Mouse (Mus musculus): ENCODE data around the gene Sox8. TPM values are rescaled to one million over a fixed set of nuclear protein-coding genes. Genes with fewer than 3 reads are reported as not detected.

The Sox8 gene
- polyA plus RNA-seq, 1 experiment from 2014 or later: 12.1 TPM

- no peaks in the 10 kb centered on the region for H3K36me3 ChIP-seq (replicated peaks)
- DNase-seq (ENCODE audit: extremely low spot score, low spot score): peak; percentile 78
- WGBS: 38% methylated on average over 16 of the region's 16 CpGs
- peak overlapping the region; percentile 87 for H3K27ac ChIP-seq
- peaks cover 67% of the 10 kb centered on the region for H3K4me1 ChIP-seq
- H3K9me3 ChIP-seq: no peaks in the 10 kb centered on the region
- peaks cover 88% of the 10 kb centered on the region for H3K27me3 ChIP-seq (ENCODE audit: poor library complexity, severe bottlenecking)
- no peak overlapping the region; the same call in 1 of the 2 replicates for H3K4me3 ChIP-seq
Observed at GRCm38 (mm10) chr17:25561223-25562028, 9.1 kb downstream of the Sox8 start.

DNA sequence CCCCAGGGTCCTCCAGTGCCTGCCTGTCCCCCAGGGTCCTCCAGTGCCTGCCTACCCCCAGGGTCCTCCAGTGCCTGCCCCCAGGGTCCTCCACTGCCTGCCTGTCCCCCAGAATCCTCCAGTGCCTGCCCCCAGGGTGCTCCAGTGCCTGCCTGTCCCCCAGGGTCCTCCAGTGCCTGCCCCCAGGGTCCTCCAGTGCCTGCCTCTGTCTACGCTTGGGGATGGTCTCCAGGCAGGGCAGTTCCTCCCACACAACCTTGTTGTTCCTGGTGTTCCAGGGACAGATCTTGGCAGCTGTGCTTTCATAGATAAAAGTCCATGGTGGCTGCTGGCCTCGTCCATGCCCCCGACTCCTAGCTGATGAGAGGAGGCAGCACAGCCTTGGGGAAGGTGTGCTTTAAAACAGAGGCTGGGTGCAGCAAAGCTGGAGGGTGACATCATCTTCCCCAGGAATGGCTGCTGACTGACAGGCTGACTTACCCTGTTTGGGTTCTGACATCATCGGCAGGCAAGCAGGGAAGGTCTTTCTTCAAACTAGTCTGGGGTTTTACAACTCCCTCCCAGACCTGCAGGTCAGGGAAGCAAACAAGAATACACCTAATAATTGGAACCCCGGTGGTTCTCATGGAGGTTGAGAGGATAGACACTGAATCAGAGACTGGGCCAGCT lies 9.8 kb downstream of the Sox8 start:
- 58% methylated on average over 5 of the region's 5 CpGs for WGBS
- Histone ChIP-seq H3K4me3 (peak overlapping the region; percentile 8; the same call in 1 of the 2 replicates), H3K27me3 (ENCODE audit: poor library complexity, severe bottlenecking) (peaks cover 90% of the 10 kb centered on the region), H3K27ac (peak overlapping the region; percentile 87), H3K36me3 (replicated peaks) (no peaks in the 10 kb centered on the region), H3K4me1 (peaks cover 69% of the 10 kb centered on the region), H3K9me3 (no peaks in the 10 kb centered on the region)
- DNase-seq (ENCODE audit: extremely low spot score, low spot score): no peak

- WGBS: 32% methylated on average over 4 of the region's 4 CpGs
- Histone ChIP-seq H3K27ac (peak overlapping the region; percentile 87; the same call in 1 of the 2 replicates), H3K9me3 (no peaks in the 10 kb centered on the region), H3K27me3 (ENCODE audit: poor library complexity, severe bottlenecking) (peaks cover 90% of the 10 kb centered on the region), H3K36me3 (replicated peaks) (no peaks in the 10 kb centered on the region), H3K4me3 (no peak overlapping the region), H3K4me1 (peaks cover 69% of the 10 kb centered on the region)
- no peak for DNase-seq (ENCODE audit: extremely low spot score, low spot score)
Observed at GRCm38 (mm10) chr17:25559634-25560033, 10.9 kb downstream of the Sox8 start.

- peak; percentile 52 for DNase-seq (ENCODE audit: extremely low spot score, low spot score)
- H3K4me1 ChIP-seq: peaks cover 54% of the 10 kb centered on the region
- H3K9me3 ChIP-seq: no peaks in the 10 kb centered on the region
- H3K4me3 ChIP-seq: peak overlapping the region; percentile 53
- 14% methylated on average over 21 of the region's 21 CpGs for WGBS
- peaks cover 71% of the 10 kb centered on the region for H3K27me3 ChIP-seq (ENCODE audit: poor library complexity, severe bottlenecking)
- no peaks in the 10 kb centered on the region for H3K36me3 ChIP-seq (replicated peaks)
- H3K27ac ChIP-seq: peak overlapping the region; percentile 83
Observed at GRCm38 (mm10) chr17:25556630-25557354, 13.7 kb downstream of the Sox8 start.

DNA sequence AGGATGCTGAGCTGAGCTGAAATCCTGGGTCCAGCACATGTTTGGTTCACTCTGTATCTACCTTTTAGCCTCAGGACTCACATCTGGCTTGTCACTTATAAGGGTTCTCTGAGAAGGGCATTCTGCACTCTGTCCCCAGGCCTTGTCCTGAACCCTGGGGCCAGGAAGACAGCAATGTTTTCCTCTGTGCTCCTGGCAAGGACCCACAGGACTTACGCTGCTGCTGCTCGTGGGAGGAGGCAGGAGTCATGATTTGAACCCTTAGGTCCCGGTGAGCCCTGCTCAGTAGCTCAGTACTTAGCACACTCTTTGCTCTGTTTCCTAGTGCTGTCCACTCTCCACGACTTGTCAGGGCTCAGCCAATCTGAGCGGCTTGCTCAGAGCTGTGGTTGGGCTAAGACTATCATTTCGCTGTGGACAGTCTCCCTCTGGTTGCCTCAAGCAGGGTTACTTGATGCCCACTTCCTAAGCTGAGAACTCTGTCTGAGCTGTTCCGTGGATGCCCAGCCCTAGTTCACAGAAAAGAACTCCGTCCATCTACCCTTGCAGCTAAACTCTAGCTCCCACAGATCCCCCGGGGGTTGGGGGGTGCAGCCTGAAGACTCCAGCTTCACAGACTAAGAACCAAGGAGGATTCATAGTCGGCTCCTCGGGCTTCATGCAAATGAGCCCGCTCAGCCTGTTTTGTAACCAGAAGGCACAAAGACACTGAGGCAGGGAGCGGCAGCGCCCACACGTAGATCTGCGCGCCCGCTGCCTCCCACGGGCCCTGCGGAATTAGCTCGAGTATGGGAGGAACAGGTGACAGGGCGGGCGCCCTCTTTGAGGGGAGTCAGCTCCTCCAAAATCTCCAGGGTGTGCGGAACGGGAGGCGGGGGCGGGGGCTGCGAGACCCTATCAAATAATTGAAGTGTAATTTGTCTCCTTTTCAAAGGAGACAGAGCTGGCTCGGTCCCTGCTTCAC lies 14.5 kb downstream of the Sox8 start:
- H3K27me3 ChIP-seq (ENCODE audit: poor library complexity, severe bottlenecking): peaks cover 71% of the 10 kb centered on the region
- WGBS: 5% methylated on average over 29 of the region's 29 CpGs
- no peaks in the 10 kb centered on the region for H3K36me3 ChIP-seq (replicated peaks)
- H3K4me1 ChIP-seq: peaks cover 46% of the 10 kb centered on the region
- H3K9me3 ChIP-seq: no peaks in the 10 kb centered on the region
- H3K4me3 ChIP-seq: peak overlapping the region; percentile 53
- DNase-seq (ENCODE audit: extremely low spot score, low spot score): peak; percentile 31
- peak overlapping the region; percentile 83 for H3K27ac ChIP-seq

DNA sequence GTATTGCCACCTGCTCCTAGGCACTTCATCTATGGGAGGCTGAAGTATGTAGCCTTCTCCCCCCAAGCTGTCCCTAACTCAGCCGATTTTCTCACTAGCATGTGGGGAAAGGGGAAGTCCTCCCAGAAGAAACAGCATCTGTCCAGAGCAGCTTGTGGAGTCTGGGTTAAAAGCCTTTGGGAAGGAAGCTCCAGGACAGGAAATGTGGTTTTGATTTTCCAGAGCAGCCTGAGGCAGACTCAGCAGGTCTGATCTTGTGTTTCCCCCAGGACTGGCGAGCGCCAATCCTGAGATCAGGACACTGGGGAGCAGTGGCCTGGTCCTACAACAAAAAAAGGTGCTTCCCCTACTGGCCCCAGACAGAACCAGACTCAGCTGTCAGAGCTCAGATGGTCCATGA lies 15.3 kb downstream of the Sox8 start:
- Histone ChIP-seq H3K27me3 (ENCODE audit: poor library complexity, severe bottlenecking) (peaks cover 65% of the 10 kb centered on the region), H3K36me3 (replicated peaks) (no peaks in the 10 kb centered on the region), H3K27ac (peak overlapping the region; percentile 83; the same call in 1 of the 2 replicates), H3K9me3 (no peaks in the 10 kb centered on the region), H3K4me1 (peaks cover 38% of the 10 kb centered on the region), H3K4me3 (no peak overlapping the region)
- WGBS: 49% methylated on average over 3 of the region's 3 CpGs
- DNase-seq (ENCODE audit: extremely low spot score, low spot score): no peak

DNA sequence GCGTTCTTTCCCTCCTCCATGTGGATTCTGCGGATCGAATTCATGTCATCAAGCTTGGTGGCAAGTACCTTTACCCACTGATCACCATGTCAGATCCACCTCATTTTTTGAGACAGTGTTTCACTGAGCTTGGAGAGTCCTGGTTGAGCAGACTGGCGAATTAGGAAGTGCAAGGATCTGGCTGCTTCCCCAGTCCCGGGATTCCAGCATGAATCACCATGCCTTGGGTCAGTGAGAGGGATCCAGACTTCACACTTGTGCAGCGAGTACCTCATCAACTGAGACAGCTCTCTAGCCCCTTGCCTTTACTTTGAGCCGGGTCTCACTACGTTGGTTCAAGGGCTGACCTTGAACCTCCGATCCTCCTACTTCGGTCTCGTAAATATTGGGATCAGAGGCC lies 19.2 kb downstream of the Sox8 start:
- Histone ChIP-seq H3K9me3 (no peaks in the 10 kb centered on the region), H3K27me3 (ENCODE audit: poor library complexity, severe bottlenecking) (peaks cover 26% of the 10 kb centered on the region), H3K36me3 (replicated peaks) (no peaks in the 10 kb centered on the region), H3K4me1 (peaks cover 15% of the 10 kb centered on the region), H3K4me3 (no peak overlapping the region), H3K27ac (no peak overlapping the region)
- DNase-seq (ENCODE audit: extremely low spot score, low spot score): no peak
- 90% methylated on average over 11 of the region's 11 CpGs for WGBS

DNA sequence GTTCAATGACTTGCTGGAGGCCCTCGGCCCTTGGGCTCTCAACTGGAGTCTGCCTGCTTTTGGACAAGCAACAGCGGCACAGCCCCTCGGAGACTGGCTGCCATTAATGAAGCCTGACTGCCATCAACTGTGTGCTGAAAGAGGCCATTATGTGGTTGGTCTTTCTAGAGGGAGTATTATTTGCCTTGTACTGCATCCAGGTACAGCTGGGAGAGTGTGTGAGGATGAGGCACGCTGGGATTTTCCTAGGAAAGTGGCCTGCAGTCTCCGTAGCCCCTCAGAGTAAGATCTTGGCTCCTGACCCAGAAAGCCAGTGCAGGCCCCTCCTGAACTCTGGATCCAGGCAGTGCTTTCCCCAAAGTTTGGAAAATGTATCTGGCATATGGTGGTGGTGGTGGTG lies 20.5 kb downstream of the Sox8 start:
- 91% methylated on average over 5 of the region's 5 CpGs for WGBS
- Histone ChIP-seq H3K9me3 (no peaks in the 10 kb centered on the region), H3K27me3 (ENCODE audit: poor library complexity, severe bottlenecking) (peaks cover 13% of the 10 kb centered on the region), H3K36me3 (replicated peaks) (no peaks in the 10 kb centered on the region), H3K4me1 (peaks cover 2% of the 10 kb centered on the region), H3K4me3 (no peak overlapping the region), H3K27ac (no peak overlapping the region)
- no peak for DNase-seq (ENCODE audit: extremely low spot score, low spot score)

GRCm38 (mm10) chr17:25547026-25547425 lies 23.5 kb downstream of the Sox8 start:
- Histone ChIP-seq H3K9me3 (no peaks in the 10 kb centered on the region), H3K4me1 (no peaks in the 10 kb centered on the region), H3K27ac (no peak overlapping the region), H3K27me3 (ENCODE audit: poor library complexity, severe bottlenecking) (no peaks in the 10 kb centered on the region), H3K4me3 (no peak overlapping the region), H3K36me3 (replicated peaks) (no peaks in the 10 kb centered on the region)
- no peak for DNase-seq (ENCODE audit: extremely low spot score, low spot score)
- 48% methylated on average over 3 of the region's 3 CpGs for WGBS

- H3K4me1 ChIP-seq: peaks cover 17% of the 10 kb centered on the region
- H3K36me3 ChIP-seq (replicated peaks): no peaks in the 10 kb centered on the region
- no peak overlapping the region for H3K4me3 ChIP-seq
- no peaks in the 10 kb centered on the region for H3K9me3 ChIP-seq
- H3K27me3 ChIP-seq (ENCODE audit: poor library complexity, severe bottlenecking): peaks cover 11% of the 10 kb centered on the region; the same call in 1 of the 2 replicates
- WGBS: 91% methylated on average over 4 of the region's 4 CpGs
- no peak overlapping the region for H3K27ac ChIP-seq
- DNase-seq (ENCODE audit: extremely low spot score, low spot score): no peak
Observed at GRCm38 (mm10) chr17:25541768-25542167, 28.7 kb downstream of the Sox8 start.

- Histone ChIP-seq H3K4me1 (peaks cover 17% of the 10 kb centered on the region), H3K27ac (no peak overlapping the region), H3K27me3 (ENCODE audit: poor library complexity, severe bottlenecking) (peaks cover 11% of the 10 kb centered on the region; the same call in 1 of the 2 replicates), H3K9me3 (no peaks in the 10 kb centered on the region), H3K36me3 (replicated peaks) (no peaks in the 10 kb centered on the region), H3K4me3 (no peak overlapping the region)
- no peak for DNase-seq (ENCODE audit: extremely low spot score, low spot score)
- WGBS: 84% methylated on average over 5 of the region's 5 CpGs
Observed at GRCm38 (mm10) chr17:25540731-25541130, 29.8 kb downstream of the Sox8 start.

All from forebrain, embryonic 10.5 days (tissue).